ENCODE assay signal across 19 mouse cellular contexts in genomic region chr5:112935436-112935835, GRCm38 (mm10). TPM values are rescaled to one million over a fixed set of nuclear protein-coding genes. Genes with fewer than 3 reads are reported as not detected.
"Had no signal": no experiment of that assay in that cellular context is flagged by ENCODE, and none has a peak within 500 bp of the region (broad histone marks: within the 10 kb centered on the region; RNA-seq: fewer than 3 reads in every experiment).

No protein-coding gene starts in this region.

- H3K27me3 ChIP-seq: liver, embryonic 13.5 days; liver, embryonic 15.5 days; lung, embryonic 15.5 days; midbrain, embryonic 12.5 days; neural tube, embryonic 13.5 days; neural tube, embryonic 15.5 days had no signal

- H3K36me3 ChIP-seq: liver, embryonic 13.5 days; midbrain, embryonic 10.5 days; neural tube, embryonic 15.5 days had no signal

- H3K4me2 ChIP-seq: liver, embryonic 13.5 days; liver, embryonic 15.5 days; lung, embryonic 15.5 days; midbrain, embryonic 12.5 days; neural tube, embryonic 13.5 days; neural tube, embryonic 15.5 days had no signal

- H3K9me3 ChIP-seq: liver, embryonic 13.5 days; liver, embryonic 15.5 days; lung, embryonic 15.5 days; midbrain, embryonic 10.5 days; midbrain, embryonic 12.5 days; neural tube, embryonic 13.5 days; neural tube, embryonic 15.5 days had no signal

- H3K4me1 ChIP-seq: liver, embryonic 13.5 days; liver, embryonic 15.5 days; lung, embryonic 15.5 days; midbrain, embryonic 12.5 days had no signal

- H3K27ac ChIP-seq: liver, embryonic 13.5 days; liver, embryonic 15.5 days; lung, embryonic 15.5 days; midbrain, embryonic 10.5 days; midbrain, embryonic 12.5 days; neural tube, embryonic 13.5 days; neural tube, embryonic 15.5 days had no signal

- DNase-seq: liver, embryonic 13.5 days; liver, postnatal 0 days; midbrain, embryonic 14.5 days; retina, postnatal 1 day; right cerebral cortex, adult 18-20 months; right cerebral cortex, postnatal 25 days; right cerebral cortex, postnatal 4 days; spleen, adult 18-20 months; thymus, adult 18-20 months; thymus, postnatal 14 days; thymus, postnatal 36 days had no signal

- H3K4me3 ChIP-seq: liver, embryonic 13.5 days; liver, embryonic 15.5 days; lung, embryonic 15.5 days; midbrain, embryonic 10.5 days; midbrain, embryonic 12.5 days; myocyte; neural tube, embryonic 13.5 days; neural tube, embryonic 15.5 days had no signal

- H3K9ac ChIP-seq: liver, embryonic 13.5 days; liver, embryonic 15.5 days; liver, postnatal 0 days; lung, embryonic 15.5 days; midbrain, embryonic 12.5 days; neural tube, embryonic 13.5 days; neural tube, embryonic 15.5 days had no signal

- ATAC-seq: liver, postnatal 0 days; midbrain, embryonic 16.5 days had no signal

RNA-seq across cellular contexts. Expression of gene Myo18b, which starts 39.3 kb away (rescaled TPM):
- polyA plus RNA-seq: liver, postnatal 0 days had no signal
